19 mouse cellular contexts compared by ENCODE assay signal in genomic region chr8:61361476-61361875, GRCm38 (mm10).
A peak's percentile ranks its signal among the peaks of the same experiment; 100 is the strongest.
DNase-seq lines count a peak whose midpoint lies in the region; ATAC-seq and TF ChIP-seq lines count a peak whose summit lies in the region.
"Had no signal": no experiment of that assay in that cellular context is flagged by ENCODE, and none has a peak within 500 bp of the region (broad histone marks: within the 10 kb centered on the region; RNA-seq: fewer than 3 reads in every experiment).

No protein-coding gene starts in this region.

- no peaks in the 10 kb centered on the region for H3K9me3 ChIP-seq in midbrain, embryonic 12.5 days
- no peaks in the 10 kb centered on the region for H3K9me3 ChIP-seq in midbrain, postnatal 0 days (ENCODE audit: low read length)
- H3K9me3 ChIP-seq in neural tube, embryonic 15.5 days (replicated peaks), result no peaks in the 10 kb centered on the region
- H3K9me3 ChIP-seq: embryonic facial prominence, embryonic 10.5 days; forebrain, embryonic 13.5 days; heart, embryonic 13.5 days had no signal

- no peaks in the 10 kb centered on the region for H3K27me3 ChIP-seq in midbrain, embryonic 12.5 days
- H3K27me3 ChIP-seq in midbrain, postnatal 0 days (ENCODE audit: insufficient read depth, low read length), result no peaks in the 10 kb centered on the region
- H3K27me3 ChIP-seq in neural tube, embryonic 15.5 days (replicated peaks), result no peaks in the 10 kb centered on the region
- H3K27me3 ChIP-seq: CH12.LX; forebrain, embryonic 13.5 days; heart, embryonic 13.5 days; Patski had no signal

- WGBS in midbrain, embryonic 12.5 days, result 95% methylated on average over 11 of the region's 11 CpGs
- 98% methylated on average over 11 of the region's 11 CpGs for WGBS in midbrain, postnatal 0 days
- 63% methylated on average over 11 of the region's 11 CpGs for WGBS in neural tube, embryonic 15.5 days

- H3K4me3 ChIP-seq in midbrain, embryonic 12.5 days, result no peak overlapping the region
- H3K4me3 ChIP-seq in midbrain, postnatal 0 days (ENCODE audit: low read depth, low read length), result no peak overlapping the region
- no peak overlapping the region for H3K4me3 ChIP-seq in neural tube, embryonic 15.5 days (replicated peaks)
- H3K4me3 ChIP-seq: embryonic facial prominence, embryonic 10.5 days; forebrain, embryonic 13.5 days; heart, embryonic 13.5 days had no signal

- H3K36me3 ChIP-seq in midbrain, embryonic 12.5 days, result peaks cover 37% of the 10 kb centered on the region
- H3K36me3 ChIP-seq in midbrain, postnatal 0 days (ENCODE audit: insufficient read depth, low read length), result peaks cover 6% of the 10 kb centered on the region; the same call in 1 of the 2 replicates
- H3K36me3 ChIP-seq in neural tube, embryonic 15.5 days, result peaks cover under 1% of the 10 kb centered on the region

- no peak for TF ChIP-seq CTCF in midbrain, postnatal 0 days (IDR thresholded peaks at IDR 0.05)

- H3K4me1 ChIP-seq in midbrain, embryonic 12.5 days, result peaks cover 4% of the 10 kb centered on the region
- H3K4me1 ChIP-seq in midbrain, postnatal 0 days (ENCODE audit: insufficient read depth, low read length), result no peaks in the 10 kb centered on the region
- peaks cover 18% of the 10 kb centered on the region for H3K4me1 ChIP-seq in neural tube, embryonic 15.5 days
- H3K4me1 ChIP-seq: forebrain, embryonic 13.5 days had no signal

- ATAC-seq in midbrain, embryonic 12.5 days (ENCODE audit: low FRiP score, low read depth), result 0 out of 2 replicates have a peak, but pooled peaks have one; percentile 49
- ATAC-seq in midbrain, postnatal 0 days (ENCODE audit: low FRiP score), result no peak
- peak; percentile 32; the same call in 1 of the 2 replicates for ATAC-seq in neural tube, embryonic 15.5 days (ENCODE audit: low FRiP score)
- ATAC-seq: forebrain, embryonic 13.5 days; forebrain, postnatal 0 days; Patski had no signal

- no peak for DNase-seq in midbrain, postnatal 0 days (ENCODE audit: low spot score)
- DNase-seq in thymus, postnatal 10 days (ENCODE audit: low spot score in 2 of 2), result peak; percentile 10 to 18
- peak; percentile 51 for DNase-seq in thymus, postnatal 4 days
- DNase-seq in embryo, embryonic 10.5 days (ENCODE audit: low spot score), result no peak
- DNase-seq: adrenal gland, adult 2 months; adrenal gland, postnatal 25 days; cerebellum, adult 18-20 months; cerebellum, adult 9-11 months; cerebellum, postnatal 36 days; forebrain, postnatal 0 days; gastrocnemius, postnatal 14 days; heart, postnatal 36 days had no signal

- no peak overlapping the region for H3K27ac ChIP-seq in midbrain, embryonic 12.5 days (replicated peaks)
- no peak overlapping the region for H3K27ac ChIP-seq in midbrain, postnatal 0 days (ENCODE audit: low read depth, low read length)
- no peak overlapping the region for H3K27ac ChIP-seq in neural tube, embryonic 15.5 days (replicated peaks)
- H3K27ac ChIP-seq: embryonic facial prominence, embryonic 10.5 days; forebrain, embryonic 13.5 days; heart, embryonic 13.5 days had no signal

- H3K4me2 ChIP-seq in midbrain, embryonic 12.5 days (replicated peaks), result no peak overlapping the region
- H3K4me2 ChIP-seq in midbrain, postnatal 0 days (ENCODE audit: low read depth, low read length, poor library complexity, severe bottlenecking), result no peak overlapping the region
- H3K4me2 ChIP-seq in neural tube, embryonic 15.5 days, result no peak overlapping the region
- H3K4me2 ChIP-seq: forebrain, embryonic 13.5 days; heart, embryonic 13.5 days had no signal

- no peak overlapping the region for H3K9ac ChIP-seq in midbrain, embryonic 12.5 days (replicated peaks)
- H3K9ac ChIP-seq in midbrain, postnatal 0 days (replicated peaks; ENCODE audit: low read length, poor library complexity, severe bottlenecking), result no peak overlapping the region
- H3K9ac ChIP-seq in neural tube, embryonic 15.5 days (replicated peaks), result no peak overlapping the region
- H3K9ac ChIP-seq: forebrain, embryonic 13.5 days; forebrain, postnatal 0 days; heart, embryonic 13.5 days had no signal

Comparison
In these comparisons a context has a peak if more than half of its experiments do, and no peak if none do; other contexts are left out.
1. DNase-seq: peak in thymus, postnatal 10 days (2 of 2) and thymus, postnatal 4 days (single experiment); none in midbrain, postnatal 0 days (single experiment) and embryo, embryonic 10.5 days (single experiment).